Mouse (Mus musculus) liver, embryonic 11.5 days (tissue): ENCODE results near the gene Wdr62. TPM values are rescaled to one million over a fixed set of nuclear protein-coding genes. Genes with fewer than 3 reads are reported as not detected.

Source experiments
- ATAC-seq: fragments of 200-750 bp; cut with Nextera tagmentation; replicated peaks from 2 replicates; pipeline ENCODE4 v1.8.0; 2017; ENCODE audit warnings: moderate number of reproducible peaks, mild to moderate bottlenecking, moderate TSS enrichment, moderate library complexity; ENCODE audit not compliant: low FRiP score
- DNase-seq: peaks from one replicate; pipeline ENCODE4 v3.0.0-alpha.2; 2017; ENCODE audit warnings: low spot score
- H3K27ac ChIP-seq: fragments of 300-500 bp; sonication (generic); 2 replicates; pipeline ENCODE4 v1.5.1; 2014; ENCODE audit warnings: mild to moderate bottlenecking, low read depth, low read length, control low read depth
- H3K27me3 ChIP-seq: fragments of 300-500 bp; sonication (generic); replicated peaks from 2 replicates; pipeline ENCODE4 v1.6.1; 2014; ENCODE audit warnings: low read length, mixed read lengths; ENCODE audit not compliant: control insufficient read depth, insufficient read depth
- H3K36me3 ChIP-seq: fragments of 300-500 bp; sonication (generic); 2 replicates; pipeline ENCODE4 v1.6.1; 2014; ENCODE audit warnings: mild to moderate bottlenecking, low read length, moderate library complexity, mixed read lengths; ENCODE audit not compliant: control insufficient read depth, insufficient read depth
- H3K4me1 ChIP-seq: fragments of 300-500 bp; sonication (generic); replicated peaks from 2 replicates; pipeline ENCODE4 v1.6.1; 2014; ENCODE audit warnings: low read length, mixed read lengths; ENCODE audit not compliant: control insufficient read depth, insufficient read depth
- H3K4me2 ChIP-seq: fragments of 300-500 bp; sonication (generic); 2 replicates; pipeline ENCODE4 v1.6.1; 2014; ENCODE audit warnings: mild to moderate bottlenecking, control low read depth, moderate library complexity
- H3K4me3 ChIP-seq: fragments of 300-500 bp; sonication (generic); 2 replicates; pipeline ENCODE4 v1.5.1; 2014; ENCODE audit warnings: low read depth, low read length, control low read depth
- H3K9ac ChIP-seq: fragments of 300-500 bp; sonication (generic); 2 replicates; pipeline ENCODE4 v1.6.1; 2014; ENCODE audit warnings: low read depth, low read length, control low read depth
- H3K9me3 ChIP-seq: fragments of 300-500 bp; sonication (generic); 2 replicates; pipeline ENCODE4 v1.6.1; 2016; ENCODE audit warnings: low read length, inconsistent platforms, mixed read lengths; ENCODE audit not compliant: control insufficient read depth
- WGBS: fragments of 180-500 bp; shearing (Covaris S2); extraction: QIAGEN DNeasy Blood & Tissue Kit; methylation state at CpG from one replicate; pipeline ENCODE4 v1.1.7; 2014; 5-methylcytosine and 5-hydroxymethylcytosine counted together
- polyA plus RNA-seq: library from polyadenylated mRNA; unstranded; fragments of >200 nt; fragmentation: Nextera tagmentation; extraction: Ambion mirVana; gene quantifications from 2 replicates; pipeline ENCODE4 v1.2.1, GENCODE M21; 2014

Wdr62 gene
- polyA plus RNA-seq, 1 experiment from 2014 or later = 16.0 TPM

- H3K4me3 ChIP-seq = no peak within 1 kb of the TSS
- ATAC-seq (0 out of 2 replicates have a peak, but pooled peaks have one; percentile 32), DNase-seq (no peak)
- H3K9me3 ChIP-seq = no peaks in the 10 kb centered on the region
- no peak within 1 kb of the TSS for H3K9ac ChIP-seq
- H3K27ac ChIP-seq = no peak within 1 kb of the TSS
- H3K36me3 ChIP-seq = no peaks in the 10 kb centered on the region
- H3K4me2 ChIP-seq = peak within 1 kb of the TSS; percentile 24
- 10% methylated on average over 8 of the region's 8 CpGs for WGBS
- no peaks in the 10 kb centered on the region for H3K27me3 ChIP-seq
- H3K4me1 ChIP-seq = peaks cover under 1% of the 10 kb centered on the region
Measured at GRCm38 (mm10) chr7:30198481-30198971, 81.7 kb downstream of the Wdr62 start, which contains the start of gene Capns1. Capns1 (minus strand) TSS chr7:30198811.

GRCm38 (mm10) chr7:30197592-30198129 lies 82.6 kb downstream of the Wdr62 start:
- H3K4me3 ChIP-seq = no peak overlapping the region
- H3K4me2 ChIP-seq = no peak overlapping the region
- no peak for ATAC-seq
- no peaks in the 10 kb centered on the region for H3K36me3 ChIP-seq
- no peaks in the 10 kb centered on the region for H3K9me3 ChIP-seq
- WGBS = 67% methylated on average over 5 of the region's 5 CpGs
- peaks cover 10% of the 10 kb centered on the region for H3K4me1 ChIP-seq
- no peak overlapping the region for H3K27ac ChIP-seq
- no peak for DNase-seq
- no peak overlapping the region for H3K9ac ChIP-seq
- no peaks in the 10 kb centered on the region for H3K27me3 ChIP-seq

DNA sequence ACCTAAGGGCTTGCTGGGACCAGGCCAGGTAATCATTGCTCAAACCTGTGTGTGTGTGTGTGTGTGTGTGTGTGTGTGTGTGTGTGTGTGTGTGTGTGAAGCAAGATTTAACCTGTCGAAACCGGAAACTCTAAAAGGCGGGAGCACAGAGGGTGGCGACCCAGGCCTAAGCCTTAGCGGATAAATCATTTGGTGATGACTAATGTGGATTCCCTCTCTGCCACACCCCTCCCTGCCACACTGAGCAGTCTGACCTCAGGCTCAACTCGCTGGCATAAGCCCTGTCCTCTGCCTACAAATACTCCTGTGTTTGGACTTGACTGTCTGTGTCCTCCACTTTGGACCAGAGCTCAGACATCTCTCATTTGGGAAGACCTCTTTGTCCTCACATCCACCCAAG lies 84.0 kb downstream of the Wdr62 start:
- peaks cover 10% of the 10 kb centered on the region for H3K4me1 ChIP-seq
- no peak overlapping the region for H3K27ac ChIP-seq
- H3K4me3 ChIP-seq = no peak overlapping the region
- peaks cover 6% of the 10 kb centered on the region; the same call in 1 of the 2 replicates for H3K36me3 ChIP-seq
- no peak overlapping the region for H3K4me2 ChIP-seq
- no peak overlapping the region for H3K9ac ChIP-seq
- WGBS = 69% methylated on average over 6 of the region's 6 CpGs
- ATAC-seq (no peak), DNase-seq (no peak)
- H3K9me3 ChIP-seq = no peaks in the 10 kb centered on the region
- no peaks in the 10 kb centered on the region for H3K27me3 ChIP-seq

DNA sequence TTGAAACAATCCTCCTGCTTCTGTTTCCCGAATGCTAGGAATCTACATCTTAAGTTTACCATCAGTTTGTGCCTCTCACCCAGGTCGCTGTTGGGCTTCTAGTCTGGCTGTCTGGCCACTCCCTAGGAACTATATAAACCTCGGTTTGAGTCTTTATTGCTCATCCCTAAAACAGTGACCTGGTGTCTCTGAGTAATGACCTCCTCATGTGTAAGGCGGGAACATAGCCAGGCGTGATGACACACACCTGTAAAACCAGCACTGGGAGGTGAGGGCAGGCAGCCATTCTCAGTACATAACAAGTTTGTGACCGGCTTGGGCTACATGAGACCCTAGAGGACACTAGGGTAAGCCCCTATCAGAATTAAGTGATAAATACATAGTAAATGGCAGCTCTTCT lies 84.8 kb downstream of the Wdr62 start:
- no peak for ATAC-seq
- H3K27ac ChIP-seq = no peak overlapping the region

DNA sequence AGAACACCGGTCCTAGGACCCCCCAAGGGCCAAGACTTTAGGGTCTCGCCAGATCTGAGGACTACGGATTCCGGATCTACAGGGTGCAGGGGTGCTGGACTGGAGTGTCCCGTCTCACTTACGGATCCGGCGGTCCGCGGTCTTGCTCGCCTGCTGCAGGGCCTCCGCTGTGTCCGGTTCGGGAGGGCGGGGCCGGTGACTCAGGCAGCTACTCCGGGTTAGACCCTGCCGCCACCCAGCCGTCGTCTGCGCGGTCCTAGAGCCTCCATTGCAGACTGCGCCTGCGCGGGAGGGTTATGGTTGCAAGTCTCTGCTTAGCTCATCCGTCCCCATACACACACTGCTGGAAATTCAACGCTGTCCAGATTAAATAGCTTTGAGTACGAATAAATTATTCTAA lies 85.3 kb downstream of the Wdr62 start:
- WGBS = under 1% methylated on average over 28 of the region's 28 CpGs
- H3K9me3 ChIP-seq = no peaks in the 10 kb centered on the region
- H3K9ac ChIP-seq = peak overlapping the region; percentile 77
- H3K4me2 ChIP-seq = peak overlapping the region; percentile 84
- H3K4me3 ChIP-seq = peak overlapping the region; percentile 64
- H3K4me1 ChIP-seq = peaks cover 10% of the 10 kb centered on the region
- H3K27ac ChIP-seq = peak overlapping the region; percentile 82
- ATAC-seq (peak; percentile 89), DNase-seq (peak; percentile 98)
- H3K27me3 ChIP-seq = no peaks in the 10 kb centered on the region
- H3K36me3 ChIP-seq = peaks cover 10% of the 10 kb centered on the region; the same call in 1 of the 2 replicates

More for the DNA sequence above, 84.8 kb downstream of the Wdr62 start:
- Histone ChIP-seq H3K4me3 (peak overlapping the region; percentile 64; the same call in 1 of the 2 replicates), H3K27me3 (no peaks in the 10 kb centered on the region), H3K9me3 (no peaks in the 10 kb centered on the region), H3K9ac (0 out of 2 replicates have a peak overlapping the region, but pooled peaks have one; percentile 15), H3K36me3 (peaks cover 8% of the 10 kb centered on the region; the same call in 1 of the 2 replicates), H3K4me1 (peaks cover 10% of the 10 kb centered on the region), H3K4me2 (peak overlapping the region; percentile 84)
- no peak for DNase-seq
- 62% methylated on average over 6 of the region's 6 CpGs for WGBS

DNA sequence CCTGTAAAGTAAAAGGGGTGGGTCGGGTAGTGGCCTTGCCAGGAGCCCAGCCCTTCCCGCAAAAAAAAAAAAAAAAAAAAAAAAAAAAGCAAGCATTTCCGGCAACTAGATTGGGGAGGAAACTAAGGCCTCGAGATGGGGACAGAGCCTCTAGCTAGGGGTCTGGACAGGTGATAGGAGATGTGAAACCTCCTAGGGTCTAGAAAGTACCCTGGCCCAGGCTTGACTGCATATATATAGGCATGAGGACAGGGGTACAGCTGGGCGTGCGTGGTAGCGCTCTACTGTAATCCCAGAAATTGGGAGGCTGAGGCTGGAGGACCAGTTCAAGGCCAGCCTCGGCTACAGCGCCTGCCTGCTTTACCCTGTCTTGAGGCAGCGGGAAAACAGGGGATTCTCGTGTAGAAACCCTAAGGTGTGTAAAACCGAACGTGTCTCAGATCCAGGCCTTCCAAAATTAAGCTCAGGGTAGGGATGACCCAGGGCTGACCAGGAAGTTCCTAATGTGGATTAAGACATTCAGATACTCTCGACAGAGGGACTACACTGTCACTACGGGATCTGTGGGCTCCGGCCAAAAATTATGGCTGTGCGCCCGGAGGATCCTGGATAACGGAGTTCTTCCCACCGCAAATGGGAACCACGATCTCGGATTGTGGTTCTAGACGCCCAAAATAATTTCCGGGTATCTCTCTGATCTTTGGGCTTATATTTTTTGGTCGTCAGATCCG lies 86.0 kb downstream of the Wdr62 start:
- Histone ChIP-seq H3K4me2 (peak overlapping the region; percentile 84), H3K4me3 (peak overlapping the region; percentile 64), H3K9ac (peak overlapping the region; percentile 77), H3K27me3 (no peaks in the 10 kb centered on the region), H3K36me3 (peaks cover 11% of the 10 kb centered on the region; the same call in 1 of the 2 replicates), H3K9me3 (no peaks in the 10 kb centered on the region), H3K27ac (peak overlapping the region; percentile 82), H3K4me1 (peaks cover 10% of the 10 kb centered on the region)
- ATAC-seq (peak; percentile 50), DNase-seq (no peak)
- under 1% methylated on average over 25 of the region's 26 CpGs for WGBS

GRCm38 (mm10) chr7:30193581-30194100 lies 86.6 kb downstream of the Wdr62 start:
- Histone ChIP-seq H3K9me3 (no peaks in the 10 kb centered on the region), H3K36me3 (peaks cover 16% of the 10 kb centered on the region), H3K4me3 (peak overlapping the region; percentile 64), H3K27ac (peak overlapping the region; percentile 82), H3K27me3 (no peaks in the 10 kb centered on the region), H3K4me1 (peaks cover 10% of the 10 kb centered on the region), H3K9ac (peak overlapping the region; percentile 77), H3K4me2 (peak overlapping the region; percentile 84)
- DNase-seq (peak; percentile 88), ATAC-seq (peak; percentile 78)
- WGBS = 2% methylated on average over 26 of the region's 26 CpGs

DNA sequence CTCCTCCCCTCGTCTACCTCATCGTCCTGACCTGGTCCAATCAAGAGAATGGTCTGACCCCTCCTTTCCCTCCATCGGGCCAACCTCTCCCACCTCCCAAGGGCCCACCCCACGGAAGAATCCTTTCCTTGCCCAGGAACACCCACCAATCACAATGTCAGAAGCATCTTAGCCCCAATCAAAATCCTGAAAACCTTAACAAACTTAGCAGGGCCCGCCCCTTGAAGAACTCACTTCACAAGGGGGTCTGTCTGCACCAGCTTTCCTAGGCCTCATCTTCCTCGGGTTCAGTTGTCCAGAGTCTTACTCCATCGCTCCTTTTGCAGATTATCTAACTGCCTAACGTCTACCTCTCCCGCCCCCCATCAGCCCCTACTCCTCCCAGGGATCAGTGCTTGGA lies 87.2 kb downstream of the Wdr62 start:
- peak overlapping the region; percentile 84 for H3K4me2 ChIP-seq
- peak overlapping the region; percentile 36; the same call in 1 of the 2 replicates for H3K27ac ChIP-seq
- H3K9ac ChIP-seq = peak overlapping the region; percentile 77; the same call in 1 of the 2 replicates
- no peaks in the 10 kb centered on the region for H3K27me3 ChIP-seq
- no peak for DNase-seq
- no peak for ATAC-seq
- H3K4me1 ChIP-seq = peaks cover 10% of the 10 kb centered on the region
- H3K36me3 ChIP-seq = peaks cover 22% of the 10 kb centered on the region
- peak overlapping the region; percentile 64 for H3K4me3 ChIP-seq
- WGBS = 51% methylated on average over 9 of the region's 9 CpGs
- H3K9me3 ChIP-seq = no peaks in the 10 kb centered on the region
